Mouse (Mus musculus) embryonic facial prominence, embryonic 11.5 days (tissue): ENCODE data around the gene Gm49387. TPM values are rescaled to one million over a fixed set of nuclear protein-coding genes. Genes with fewer than 3 reads are reported as not detected.

ENCODE experiments used
- ATAC-seq: fragments of 200-750 bp; cut with Nextera tagmentation; replicated peaks from 2 replicates; pipeline ENCODE4 v1.8.0; 2017; ENCODE audit warnings: low read depth; ENCODE audit not compliant: insufficient number of reproducible peaks, low FRiP score, low TSS enrichment
- DNase-seq: peaks from one replicate; pipeline ENCODE4 v3.0.0-alpha.2; 2015; ENCODE audit warnings: low spot score
- H3K27ac ChIP-seq: fragments of 300-500 bp; sonication (generic); replicated peaks from 2 replicates; pipeline ENCODE4 v1.5.1; 2014; ENCODE audit warnings: mild to moderate bottlenecking, low read depth, low read length, control low read depth
- H3K27me3 ChIP-seq: fragments of 300-500 bp; sonication (generic); 2 replicates; pipeline ENCODE4 v1.6.1; 2014; ENCODE audit warnings: mild to moderate bottlenecking, low read length, moderate library complexity, mixed read lengths; ENCODE audit not compliant: control insufficient read depth, insufficient read depth
- H3K36me3 ChIP-seq: fragments of 300-500 bp; sonication (generic); replicated peaks from 2 replicates; pipeline ENCODE4 v1.6.1; 2014; ENCODE audit warnings: low read depth, mild to moderate bottlenecking, low read length, moderate library complexity, mixed read lengths; ENCODE audit not compliant: control insufficient read depth, insufficient read depth
- H3K4me1 ChIP-seq: fragments of 300-500 bp; sonication (generic); 2 replicates; pipeline ENCODE4 v1.6.1; 2014; ENCODE audit warnings: low read length, mixed read lengths; ENCODE audit not compliant: control insufficient read depth, insufficient read depth
- H3K4me2 ChIP-seq: fragments of 300-500 bp; sonication (generic); 2 replicates; pipeline ENCODE4 v1.6.1; 2014; ENCODE audit warnings: low read depth, mild to moderate bottlenecking, control low read depth, low read length, moderate library complexity
- H3K4me3 ChIP-seq: fragments of 300-500 bp; sonication (generic); 2 replicates; pipeline ENCODE4 v1.5.1; 2014; ENCODE audit warnings: low read depth, low read length, control low read depth
- H3K9ac ChIP-seq: fragments of 300-500 bp; sonication (generic); replicated peaks from 2 replicates; pipeline ENCODE4 v1.6.1; 2014; ENCODE audit warnings: mild to moderate bottlenecking, control low read depth, low read length
- H3K9me3 ChIP-seq: fragments of 300-500 bp; sonication (generic); replicated peaks from 2 replicates; pipeline ENCODE4 v1.6.1; 2016; ENCODE audit warnings: mild to moderate bottlenecking, low read length, inconsistent platforms, mixed read lengths; ENCODE audit not compliant: control insufficient read depth
- WGBS: fragments of 180-500 bp; shearing (Covaris S2); extraction: QIAGEN DNeasy Blood & Tissue Kit; methylation state at CpG from one replicate; pipeline ENCODE4 v1.1.7; 2014; 5-methylcytosine and 5-hydroxymethylcytosine counted together
- polyA plus RNA-seq: library from polyadenylated mRNA; unstranded; fragments of >200 nt; fragmentation: Nextera tagmentation; extraction: Ambion mirVana; gene quantifications from 2 replicates; pipeline ENCODE4 v1.2.1, GENCODE M21; 2014

Gm49387 gene
- polyA plus RNA-seq, 1 experiment from 2014 or later, result 2.0 TPM

GRCm38 (mm10) chr14:31537298-31537697 is 103.4 kb downstream of the Gm49387 start:
- 84% methylated on average over 6 of the region's 6 CpGs for WGBS
- Histone ChIP-seq H3K4me1 (peaks cover 2% of the 10 kb centered on the region; the same call in 1 of the 2 replicates), H3K27ac (no peak overlapping the region), H3K9ac (no peak overlapping the region), H3K27me3 (no peaks in the 10 kb centered on the region), H3K4me3 (no peak overlapping the region), H3K36me3 (no peaks in the 10 kb centered on the region), H3K9me3 (no peaks in the 10 kb centered on the region), H3K4me2 (no peak overlapping the region)
- DNase-seq (no peak), ATAC-seq (no peak)

GRCm38 (mm10) chr14:31532656-31533055 is 108.0 kb downstream of the Gm49387 start:
- Histone ChIP-seq H3K4me3 (no peak overlapping the region), H3K9ac (no peak overlapping the region), H3K27ac (0 out of 2 replicates have a peak overlapping the region, but pooled peaks have one; percentile 32), H3K4me1 (peaks cover 6% of the 10 kb centered on the region; the same call in 1 of the 2 replicates), H3K9me3 (no peaks in the 10 kb centered on the region), H3K4me2 (no peak overlapping the region), H3K36me3 (no peaks in the 10 kb centered on the region), H3K27me3 (no peaks in the 10 kb centered on the region)
- ATAC-seq (no peak), DNase-seq (no peak)
- 65% methylated on average over 3 of the region's 3 CpGs for WGBS

- WGBS, result 51% methylated on average over 12 of the region's 12 CpGs
- no peak overlapping the region for H3K4me3 ChIP-seq
- DNase-seq (peak; percentile 53), ATAC-seq (no peak)
- H3K9ac ChIP-seq, result no peak overlapping the region
- H3K4me1 ChIP-seq, result peaks cover 6% of the 10 kb centered on the region; the same call in 1 of the 2 replicates
- no peaks in the 10 kb centered on the region for H3K27me3 ChIP-seq
- H3K27ac ChIP-seq, result peak overlapping the region; percentile 52; the same call in 1 of the 2 replicates
- no peaks in the 10 kb centered on the region for H3K36me3 ChIP-seq
- no peaks in the 10 kb centered on the region for H3K9me3 ChIP-seq
- H3K4me2 ChIP-seq, result no peak overlapping the region
These were observed 109.1 kb downstream of the Gm49387 start for GRCm38 (mm10) chr14:31531506-31532148.

- ATAC-seq, result no peak
- whole genome bisulfite sequencing, result 89% methylated on average over 4 of the region's 4 CpGs
- Histone ChIP-seq H3K4me1 (peaks cover 6% of the 10 kb centered on the region; the same call in 1 of the 2 replicates), H3K36me3 (no peaks in the 10 kb centered on the region), H3K4me2 (no peak overlapping the region), H3K9ac (no peak overlapping the region), H3K9me3 (no peaks in the 10 kb centered on the region), H3K27ac (no peak overlapping the region), H3K4me3 (no peak overlapping the region), H3K27me3 (no peaks in the 10 kb centered on the region)
- no peak for DNase-seq
These were observed 109.8 kb downstream of the Gm49387 start for GRCm38 (mm10) chr14:31530847-31531246.

GRCm38 (mm10) chr14:31525040-31525810 is 115.5 kb downstream of the Gm49387 start:
- DNase-seq (no peak), ATAC-seq (no peak)
- Histone ChIP-seq H3K27ac (no peak overlapping the region), H3K9me3 (no peaks in the 10 kb centered on the region), H3K4me2 (no peak overlapping the region), H3K4me1 (no peaks in the 10 kb centered on the region), H3K27me3 (no peaks in the 10 kb centered on the region), H3K9ac (no peak overlapping the region), H3K36me3 (no peaks in the 10 kb centered on the region), H3K4me3 (no peak overlapping the region)
- 79% methylated on average over 7 of the region's 7 CpGs for WGBS

- no peaks in the 10 kb centered on the region for H3K9me3 ChIP-seq
- H3K4me3 ChIP-seq, result no peak overlapping the region
- no peak overlapping the region for H3K27ac ChIP-seq
- H3K4me2 ChIP-seq, result no peak overlapping the region
- no peaks in the 10 kb centered on the region for H3K4me1 ChIP-seq
- ATAC-seq (no peak), DNase-seq (no peak)
- H3K36me3 ChIP-seq, result no peaks in the 10 kb centered on the region
- H3K27me3 ChIP-seq, result no peaks in the 10 kb centered on the region
- no peak overlapping the region for H3K9ac ChIP-seq
- 73% methylated on average over 2 of the region's 2 CpGs for WGBS
These were observed 119.4 kb downstream of the Gm49387 start for GRCm38 (mm10) chr14:31521318-31521717.

- no peaks in the 10 kb centered on the region for H3K9me3 ChIP-seq
- H3K4me2 ChIP-seq, result no peak overlapping the region
- H3K27ac ChIP-seq, result no peak overlapping the region
- no peaks in the 10 kb centered on the region for H3K36me3 ChIP-seq
- no peaks in the 10 kb centered on the region for H3K4me1 ChIP-seq
- DNase-seq, result peak; percentile 37
- 51% methylated on average over 3 of the region's 3 CpGs for WGBS
- H3K27me3 ChIP-seq, result no peaks in the 10 kb centered on the region
- no peak overlapping the region for H3K9ac ChIP-seq
- H3K4me3 ChIP-seq, result no peak overlapping the region
- no peak for ATAC-seq
These were observed 121.5 kb downstream of the Gm49387 start for GRCm38 (mm10) chr14:31519165-31519564.

GRCm38 (mm10) chr14:31515895-31516294 is 124.8 kb downstream of the Gm49387 start:
- Histone ChIP-seq H3K9ac (no peak overlapping the region), H3K4me1 (no peaks in the 10 kb centered on the region), H3K27me3 (no peaks in the 10 kb centered on the region), H3K27ac (no peak overlapping the region), H3K4me2 (no peak overlapping the region), H3K36me3 (no peaks in the 10 kb centered on the region), H3K4me3 (no peak overlapping the region), H3K9me3 (no peaks in the 10 kb centered on the region)
- no peak for ATAC-seq
- DNase-seq, result no peak
- WGBS, result 96% methylated on average over 2 of the region's 2 CpGs
